19 mouse cellular contexts compared by ENCODE assay signal in the genomic region with DNA sequence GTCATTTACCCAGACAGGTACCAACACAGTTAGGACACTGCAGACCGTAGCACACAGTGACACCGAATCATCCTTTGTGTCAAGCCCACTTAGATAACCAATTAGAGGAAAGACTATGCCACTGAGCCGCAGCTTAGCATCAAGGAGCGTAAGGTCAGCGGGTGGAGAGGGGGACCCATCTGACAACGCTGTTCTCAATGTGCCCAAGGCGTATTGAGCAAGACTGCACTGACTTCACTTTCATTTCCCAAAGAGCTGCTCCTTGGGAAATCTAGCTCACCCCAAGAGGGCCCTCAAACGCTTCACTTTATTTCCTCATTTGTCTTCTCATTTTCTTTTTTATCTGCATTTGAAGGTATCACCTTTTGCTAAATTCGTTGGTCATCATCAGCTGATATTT. TPM values are rescaled to one million over a fixed set of nuclear protein-coding genes. Genes with fewer than 3 reads are reported as not detected.
DNase-seq lines count a peak whose midpoint lies in the region.
"Had no signal": no experiment of that assay in that cellular context is flagged by ENCODE, and none has a peak within 500 bp of the region (broad histone marks: within the 10 kb centered on the region; RNA-seq: fewer than 3 reads in every experiment).

No protein-coding gene starts in this region.

- H3K4me3 ChIP-seq in macrophage (ENCODE audit: inconsistent target), result no peak overlapping the region
- H3K4me3 ChIP-seq: forebrain, embryonic 12.5 days; hindbrain, embryonic 10.5 days; liver, embryonic 15.5 days; midbrain, embryonic 10.5 days; myocyte had no signal

- peak; percentile 16 for DNase-seq in layer of hippocampus, adult 9-11 months
- no peak for DNase-seq in layer of hippocampus, adult 9-10 months (ENCODE audit: low spot score)
- DNase-seq in retina, postnatal 1 day, result peak; percentile 5
- DNase-seq in retina, embryonic 14.5 days (ENCODE audit: low spot score), result no peak
- no peak for DNase-seq in frontal cortex, postnatal 14 days (ENCODE audit: low spot score in 2 of 2)
- no peak for DNase-seq in left cerebral cortex, adult 11 months (ENCODE audit: low spot score)
- DNase-seq in frontal cortex, adult 2 months (ENCODE audit: extremely low spot score in 1 of 2, low spot score in 1 of 2), result no peak
- DNase-seq: adrenal gland, postnatal 36 days; cerebellum, postnatal 10 days; kidney, adult 2 months; kidney, postnatal 4 days; left cerebral cortex, postnatal 4 days had no signal

- H3K27ac ChIP-seq in macrophage, result peak overlapping the region; percentile 43
- H3K27ac ChIP-seq: forebrain, embryonic 12.5 days; hindbrain, embryonic 10.5 days; liver, embryonic 15.5 days; midbrain, embryonic 10.5 days; stomach, postnatal 0 days had no signal

- 24% methylated on average over 9 of the region's 9 CpGs for WGBS in macrophage (ENCODE audit: missing documents)

- H3K36me3 ChIP-seq in macrophage (ENCODE audit: inconsistent target), result peaks cover 16% of the 10 kb centered on the region; the same call in 1 of the 2 replicates

- H3K79me2 ChIP-seq in macrophage (ENCODE audit: inconsistent target), result no peaks in the 10 kb centered on the region

RNA-seq across cellular contexts. Expression of gene Gin1, which starts 51.5 kb away (rescaled TPM):
- total RNA-seq in macrophage (2018; cell fraction: chromatin; rRNA removed), result 10 to 100 TPM in 17 of 26 experiments, 1 to 10 TPM in 9; 2.3 to 40.0 (median 14.9) TPM
- 1 to 10 TPM; 1.4 to 6.1 (median 3.7) TPM for total RNA-seq in macrophage (2018; cell fraction: cytosol; rRNA removed)
- 10 to 100 TPM in 18 of 26 experiments, 1 to 10 TPM in 8; 4.8 to 51.5 (median 14.1) TPM for total RNA-seq in macrophage (2018; cell fraction: nucleus; rRNA removed)
- 6.5 to 10.4 TPM (median 9.3 TPM) in 3 replicates for polyA plus RNA-seq in macrophage (2018)
- 9.8 and 11.5 TPM in 2 replicates for polyA plus RNA-seq in frontal cortex, adult 2 months (2012; rRNA removed)

RNA-seq across cellular contexts. Expression of gene Ppip5k2, which starts 51.8 kb away (rescaled TPM):
- total RNA-seq in macrophage (2018; cell fraction: chromatin; rRNA removed), result 100 to 1,000 TPM in 8 of 26 experiments, 10 to 100 TPM in 18; 21.4 to 178 (median 84.0) TPM
- total RNA-seq in macrophage (2018; cell fraction: cytosol; rRNA removed), result 10 to 100 TPM; 16.8 to 35.0 (median 22.5) TPM
- total RNA-seq in macrophage (2018; cell fraction: nucleus; rRNA removed), result 100 to 1,000 TPM in 2 of 26 experiments, 10 to 100 TPM in 24; 17.6 to 136 (median 57.4) TPM
- 11.0 to 16.7 TPM (median 14.0 TPM) in 3 replicates for polyA plus RNA-seq in macrophage (2018)
- polyA plus RNA-seq in frontal cortex, adult 2 months (2012; rRNA removed), result 18.6 TPM in 2 replicates

RNA-seq across cellular contexts. Expression of gene D1Ertd622e, which starts 56.6 kb away (rescaled TPM):
- total RNA-seq in macrophage (2018; cell fraction: chromatin; rRNA removed), result 100 to 1,000 TPM in 1 of 26 experiments, 10 to 100 TPM in 20, 1 to 10 TPM in 5; 6.4 to 109 (median 22.0) TPM
- 100 to 1,000 TPM in 1 of 26 experiments, 10 to 100 TPM in 25; 55.1 to 152 (median 72.1) TPM for total RNA-seq in macrophage (2018; cell fraction: cytosol; rRNA removed)
- 100 to 1,000 TPM in 1 of 26 experiments, 10 to 100 TPM in 25; 13.7 to 108 (median 47.6) TPM for total RNA-seq in macrophage (2018; cell fraction: nucleus; rRNA removed)
- polyA plus RNA-seq in macrophage (2018), result 51.1 to 93.2 TPM (median 65.8 TPM) in 3 replicates
- polyA plus RNA-seq in frontal cortex, adult 2 months (2012; rRNA removed), result 54.9 and 58.6 TPM in 2 replicates

Comparison
In these comparisons a context has a peak if more than half of its experiments do, and no peak if none do; other contexts are left out.
1. DNase-seq: peak in layer of hippocampus, adult 9-11 months (single experiment) and retina, postnatal 1 day (single experiment); none in layer of hippocampus, adult 9-10 months (single experiment), retina, embryonic 14.5 days (single experiment), frontal cortex, postnatal 14 days (0 of 2), left cerebral cortex, adult 11 months (single experiment) and frontal cortex, adult 2 months (0 of 2).